Mouse (Mus musculus): Measurements from ENCODE around the gene Nfasc.

The Nfasc gene

DNA sequence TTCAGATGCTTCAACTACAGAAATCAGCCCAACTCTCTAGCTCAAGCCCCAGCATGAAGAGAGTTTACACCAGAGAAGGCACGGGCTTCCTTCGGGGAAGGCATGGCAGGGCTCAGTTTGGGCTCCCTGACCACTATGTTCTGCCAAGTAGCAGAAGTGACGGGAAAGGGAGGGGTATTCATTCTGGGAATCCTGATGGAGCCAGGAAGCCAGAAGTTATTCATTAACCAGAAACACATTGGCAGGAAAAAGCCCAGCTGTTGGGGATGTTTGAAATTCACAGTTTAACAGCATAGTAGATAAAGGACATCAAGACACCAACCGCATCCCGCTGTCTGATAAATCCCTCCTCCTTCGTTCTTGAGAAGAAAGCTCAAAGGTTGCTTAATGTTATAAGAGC, 93.6 kb downstream of the Nfasc start:
- DNase-seq (ENCODE audit: low spot score) = no peak

DNA sequence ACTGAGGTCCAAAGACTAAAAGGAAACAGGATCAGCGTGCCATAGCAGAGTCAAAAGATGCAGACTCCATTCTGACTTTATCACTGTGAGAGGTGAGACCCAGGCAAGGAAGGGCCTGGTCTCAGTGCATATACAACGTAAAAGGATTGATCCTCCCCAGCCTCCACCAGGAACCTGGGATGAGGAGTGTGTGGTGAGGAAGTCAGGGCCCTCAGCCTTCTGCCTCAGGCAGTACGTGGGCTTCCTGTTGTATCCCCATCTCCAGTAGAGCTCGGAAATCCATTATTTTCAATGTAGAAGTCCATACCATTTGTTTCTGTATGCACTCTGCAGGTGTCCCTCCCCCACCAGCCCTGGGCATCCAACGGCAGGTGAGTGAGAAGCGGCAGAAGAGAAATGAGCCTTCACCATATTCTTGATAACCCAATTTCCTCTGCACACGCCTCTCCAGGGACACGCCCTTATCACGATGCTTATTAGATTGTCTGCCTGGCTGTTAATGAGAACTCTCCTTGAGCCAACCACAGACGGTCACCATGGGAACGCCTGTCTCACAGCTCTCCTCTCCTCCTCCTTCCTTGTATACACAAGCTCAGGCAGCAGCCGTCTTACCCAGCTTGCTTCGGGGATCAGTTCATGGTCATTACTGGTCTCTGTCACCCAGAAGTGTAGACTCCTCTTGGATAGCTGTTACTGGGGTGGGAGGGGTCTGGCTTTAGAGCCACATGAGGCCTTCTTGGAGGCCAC, 100.4 kb downstream of the Nfasc start:
- peak; percentile 21 for DNase-seq (ENCODE audit: low spot score)

DNA sequence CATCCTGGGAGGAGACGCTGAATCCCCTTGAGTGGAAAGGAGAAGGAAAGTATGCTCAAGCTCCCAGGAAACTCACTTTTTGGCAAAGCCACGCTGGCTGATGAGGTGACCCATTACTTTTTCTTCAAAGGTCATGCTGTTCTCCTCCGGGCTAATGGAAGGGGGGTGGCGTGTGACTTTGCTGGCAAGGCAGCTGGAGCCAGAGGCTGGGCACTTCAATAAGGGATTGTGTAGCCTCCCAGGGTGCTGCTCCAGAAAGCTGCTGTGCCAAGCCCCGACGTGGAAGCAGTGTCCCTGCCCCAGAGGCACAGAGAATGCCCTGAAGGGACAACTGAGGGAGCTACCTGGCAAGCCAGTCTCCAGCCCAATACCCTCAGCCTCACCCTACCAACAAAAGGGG, 101.3 kb downstream of the Nfasc start:
- DNase-seq (ENCODE audit: low spot score) = no peak

GRCm38 (mm10) chr1:132637346-132637745, 104.3 kb downstream of the Nfasc start:
- DNase-seq (ENCODE audit: low spot score) = no peak

DNA sequence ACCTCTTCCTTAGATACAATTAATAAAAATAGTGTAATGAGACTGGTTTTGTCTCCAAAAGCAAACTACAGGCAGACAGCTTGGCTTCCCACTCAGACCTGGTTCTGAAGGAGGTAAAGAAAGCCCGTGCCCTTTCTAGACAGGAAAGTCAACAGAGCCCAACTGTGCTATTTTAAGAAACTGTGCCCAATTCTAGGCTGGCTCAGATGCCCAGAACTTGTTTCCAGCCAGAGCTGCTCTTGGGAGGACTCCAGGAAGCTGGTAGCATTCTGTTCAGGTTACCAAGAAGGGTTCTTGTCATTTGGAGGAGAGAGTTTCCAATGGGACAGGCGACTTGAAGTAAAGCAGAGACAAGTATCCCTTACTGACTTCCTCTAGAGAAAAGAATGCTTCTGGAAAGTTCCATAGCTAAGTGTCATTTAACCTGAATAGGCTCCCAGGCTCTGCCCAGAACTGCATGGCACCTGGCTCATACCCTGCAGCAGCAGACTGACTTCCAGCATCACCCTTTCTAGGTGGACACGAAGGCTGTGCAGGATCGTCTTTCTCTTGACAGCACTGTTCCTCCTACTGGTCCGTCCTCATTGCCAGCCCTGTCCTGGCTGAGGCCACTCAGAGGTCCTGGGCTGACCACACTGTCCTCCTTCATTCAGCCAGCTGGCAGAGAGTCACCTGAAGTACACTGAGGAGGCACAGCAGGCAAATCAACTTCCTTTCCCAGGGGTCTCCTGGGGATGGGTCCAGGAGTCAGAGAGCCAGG, 111.8 kb downstream of the Nfasc start:
- no peak for DNase-seq (ENCODE audit: low spot score)

GRCm38 (mm10) chr1:132628599-132628998, 113.0 kb downstream of the Nfasc start:
- no peak for DNase-seq (ENCODE audit: low spot score)

DNA sequence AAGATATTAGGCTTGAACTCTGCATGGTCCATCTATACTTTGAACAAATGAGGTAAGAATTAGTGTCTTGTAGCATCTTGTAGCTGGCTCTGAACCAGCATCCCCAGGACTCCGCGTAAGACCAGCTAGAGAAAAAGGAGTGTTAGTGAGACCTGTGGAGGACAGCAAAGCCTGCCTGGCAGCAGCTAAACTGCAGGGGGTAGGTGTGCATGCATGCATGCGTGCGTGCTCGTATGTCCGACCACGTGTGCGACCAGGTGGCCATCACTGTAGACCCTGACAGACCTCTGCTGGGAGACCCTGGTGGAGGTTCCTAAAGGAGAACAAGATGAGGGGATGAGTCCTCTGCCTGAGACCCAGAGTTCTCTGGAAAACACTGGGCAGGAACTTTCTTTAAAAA, 113.4 kb downstream of the Nfasc start:
- DNase-seq (ENCODE audit: low spot score) = no peak

- DNase-seq (ENCODE audit: low spot score) = no peak
Observed at GRCm38 (mm10) chr1:132626125-132626756, 115.4 kb downstream of the Nfasc start.

DNA sequence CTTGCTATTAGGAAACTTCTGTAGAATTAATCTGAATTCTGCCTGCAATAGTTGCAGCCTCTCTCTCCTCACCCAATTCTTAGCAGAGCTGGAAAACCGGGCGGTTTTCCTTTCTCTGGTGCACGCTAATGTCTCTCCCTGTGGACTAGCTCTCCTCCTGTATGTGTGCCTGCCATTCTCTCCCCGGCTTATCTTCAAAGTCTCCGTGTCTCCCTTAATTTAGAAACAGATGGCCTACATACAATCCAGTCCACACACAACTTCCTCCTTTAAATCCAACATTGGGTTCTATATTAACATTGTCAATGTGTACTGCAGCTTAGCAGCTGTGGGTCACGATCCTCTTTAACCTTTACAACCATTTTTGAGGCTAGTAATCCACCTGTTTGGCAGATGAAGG, 116.6 kb downstream of the Nfasc start:
- DNase-seq (ENCODE audit: low spot score) = no peak

- no peak for DNase-seq (ENCODE audit: low spot score)
Observed at GRCm38 (mm10) chr1:132624466-132624865, 117.1 kb downstream of the Nfasc start.

GRCm38 (mm10) chr1:132623641-132624336, 117.8 kb downstream of the Nfasc start:
- DNase-seq (ENCODE audit: low spot score) = no peak

- no peak for DNase-seq (ENCODE audit: low spot score)
Observed at GRCm38 (mm10) chr1:132612066-132612465, 129.5 kb downstream of the Nfasc start.

DNA sequence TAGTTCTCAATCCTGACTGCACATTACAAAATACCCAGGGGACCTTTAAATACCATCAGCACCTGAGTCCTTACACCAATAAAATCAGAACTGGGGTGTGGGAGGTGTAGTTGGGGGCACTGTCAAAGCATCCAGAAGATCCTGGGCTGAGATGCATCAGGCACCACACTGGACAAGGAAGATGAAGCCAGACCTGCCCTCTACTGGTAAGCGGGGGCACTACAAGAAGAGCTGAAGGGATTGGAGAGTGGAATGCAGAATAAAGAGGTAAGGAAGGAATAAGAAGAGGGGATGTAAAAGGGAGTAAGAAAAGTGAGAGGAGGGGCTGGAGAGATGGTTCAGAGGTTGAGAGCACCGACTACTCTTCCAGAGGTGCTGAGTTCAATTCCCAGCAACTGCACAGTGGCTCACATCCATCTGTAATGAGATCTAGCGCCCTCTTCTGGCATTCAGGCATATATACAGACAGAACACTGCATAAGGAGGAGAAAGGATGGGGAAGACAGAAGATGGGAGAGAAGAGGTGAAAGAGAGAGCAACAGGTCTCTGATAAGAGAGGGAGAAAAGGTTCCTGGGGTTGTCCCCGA, 132.5 kb downstream of the Nfasc start:
- DNase-seq (ENCODE audit: low spot score) = no peak

GRCm38 (mm10) chr1:132602161-132602560, 139.4 kb downstream of the Nfasc start:
- no peak for DNase-seq (ENCODE audit: low spot score)

- no peak for DNase-seq (ENCODE audit: low spot score)
Observed at GRCm38 (mm10) chr1:132598024-132598423, 143.6 kb downstream of the Nfasc start.

GRCm38 (mm10) chr1:132595741-132596140, 145.9 kb downstream of the Nfasc start:
- no peak for DNase-seq (ENCODE audit: low spot score)

GRCm38 (mm10) chr1:132594587-132594986, 147.0 kb downstream of the Nfasc start:
- peak; percentile 62 for DNase-seq (ENCODE audit: low spot score)

DNA sequence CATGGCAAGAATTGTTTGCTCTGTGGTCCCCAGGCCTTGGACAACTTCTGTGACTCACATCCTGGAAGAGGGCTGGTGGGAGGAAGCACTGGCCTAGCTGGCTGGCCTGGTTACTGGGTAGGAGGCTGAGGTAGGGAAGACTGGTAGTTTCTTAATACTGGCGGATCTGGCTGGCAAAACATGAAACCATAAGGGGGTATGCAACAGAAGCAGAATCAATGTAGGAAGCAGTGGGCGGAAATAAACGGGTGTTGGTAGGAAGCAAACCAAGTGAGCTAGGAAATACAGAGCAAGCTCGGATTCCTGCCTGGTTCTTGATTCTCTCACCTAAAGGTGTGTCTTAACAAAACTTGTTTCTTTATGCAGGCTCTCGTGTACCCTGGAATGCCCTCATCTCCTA, 149.5 kb downstream of the Nfasc start:
- DNase-seq (ENCODE audit: low spot score) = no peak

DNA sequence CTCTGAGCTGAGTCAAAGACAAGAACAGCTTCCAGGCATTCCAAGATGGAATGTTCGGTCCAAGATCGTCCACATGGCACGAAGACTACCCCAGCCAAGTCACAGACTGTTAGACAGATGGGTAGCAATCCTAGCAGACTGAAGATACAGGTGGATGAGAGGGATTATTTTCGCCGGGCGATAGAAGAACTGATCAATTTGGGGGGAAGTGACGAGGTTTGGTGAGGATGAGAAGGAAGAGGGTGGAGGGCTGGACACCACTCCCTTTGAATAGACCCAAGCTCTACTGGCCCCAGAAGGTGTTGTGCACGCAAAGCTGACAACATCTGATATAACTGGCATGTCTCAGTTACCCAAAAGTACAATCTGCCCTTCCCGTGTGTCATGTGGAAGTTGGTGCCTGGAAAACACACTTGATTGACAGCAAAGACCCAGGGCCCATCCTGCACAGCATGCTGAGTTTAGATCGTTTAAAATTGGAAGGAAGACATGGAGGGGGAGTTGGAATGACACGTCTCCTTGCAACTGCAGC, 150.1 kb downstream of the Nfasc start:
- DNase-seq (ENCODE audit: low spot score) = no peak

GRCm38 (mm10) chr1:132586679-132587201, 154.9 kb downstream of the Nfasc start:
- no peak for DNase-seq (ENCODE audit: low spot score)

- DNase-seq (ENCODE audit: low spot score) = no peak
Observed at GRCm38 (mm10) chr1:132585376-132585775, 156.2 kb downstream of the Nfasc start.

Data from ovary, adult 18-20 months (tissue).